Mouse (Mus musculus): ENCODE data around the gene Adad2.

DNA sequence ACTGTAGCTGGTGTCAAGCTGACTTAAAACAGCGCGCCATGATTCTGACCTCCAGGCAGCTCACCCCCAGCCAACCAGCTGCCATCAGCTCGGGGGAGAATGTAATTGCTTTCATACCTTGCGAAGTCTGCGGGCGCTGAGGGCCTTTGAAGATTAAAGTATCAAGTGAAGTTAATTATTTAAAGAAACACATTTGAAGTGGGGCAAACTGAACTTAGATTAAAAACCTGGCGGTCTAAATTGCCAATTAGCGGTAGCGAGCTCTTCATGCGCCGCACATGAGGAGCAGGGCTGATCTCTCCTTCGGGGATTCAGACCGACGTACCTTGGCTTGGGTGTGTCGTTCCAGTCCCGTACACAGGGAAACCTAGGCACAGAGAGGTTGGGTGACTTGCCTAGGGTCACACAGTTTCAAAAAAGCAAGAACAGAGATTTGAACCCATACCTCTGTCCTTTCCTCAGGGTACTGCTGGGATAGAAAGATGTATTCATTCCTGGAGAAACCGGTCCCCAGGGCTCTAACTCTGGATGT, 31.9 kb downstream of the Adad2 start:
- TF ChIP-seq CTCF (IDR thresholded peaks at IDR 0.05; ENCODE audit: extremely low read depth, insufficient read depth, insufficient read length, insufficient replicate concordance): no peak
- no peak for TF ChIP-seq POLR2A (IDR thresholded peaks at IDR 0.05; ENCODE audit: low read depth, low read length)

Data from spleen, adult 2 months (tissue).